Mouse (Mus musculus) CD4-positive, CD25-positive, alpha-beta regulatory T cell (primary cell): ENCODE measurements around the gene Ffar3. TPM values are rescaled to one million over a fixed set of nuclear protein-coding genes. Genes with fewer than 3 reads are reported as not detected.

Source experiments
- polyA plus RNA-seq: library from polyadenylated mRNA; unstranded; fragments of 100-300 nt; shearing (Covaris generic); gene quantifications from one replicate; pipeline ENCODE4 v1.2.1, GENCODE M21; 2017

The Ffar3 gene
- polyA plus RNA-seq = not detected

DNA sequence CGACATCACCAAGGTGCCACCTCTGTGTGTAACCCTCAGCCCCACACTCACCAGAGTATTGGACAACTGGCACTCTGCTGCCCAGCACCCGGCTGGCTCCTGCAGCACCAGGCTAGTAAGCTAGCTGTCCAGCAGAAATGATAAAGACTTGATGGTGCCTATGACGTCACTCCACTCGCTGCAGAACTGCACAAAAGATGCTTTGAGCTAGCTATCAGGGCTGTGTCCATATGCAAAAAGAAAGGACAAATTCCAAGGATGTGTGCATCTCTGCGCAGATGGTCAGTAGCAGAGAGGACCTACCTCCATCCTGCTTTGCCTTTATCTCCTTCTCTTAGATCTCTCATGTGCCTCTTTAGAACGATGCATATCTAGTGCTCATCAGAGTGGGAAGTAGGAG is at the start of gene Ffar3:
Gene Ffar3 (minus strand): TSS at position 101 of the 400 bp plus-strand sequence.

DNA sequence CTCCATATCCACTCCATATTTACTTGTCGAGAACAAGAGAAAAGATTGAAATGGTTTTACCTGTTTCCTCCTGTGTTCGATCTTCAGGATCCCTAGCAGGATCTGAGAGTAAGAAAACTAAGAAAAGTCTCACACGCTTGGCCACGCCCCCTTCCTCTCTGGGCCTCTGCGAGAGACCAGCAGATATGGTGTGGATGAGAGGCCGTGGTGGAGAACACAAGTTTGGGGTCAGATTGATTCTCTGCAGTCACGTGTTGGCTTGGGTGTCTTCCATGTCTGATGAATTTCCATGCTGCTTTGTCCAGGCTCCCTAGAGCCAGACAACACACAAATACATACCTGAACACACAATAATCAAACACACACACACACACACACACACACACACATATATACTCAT is 24.2 kb upstream of the Ffar3 start, which contains the start of gene Cd22:
Gene Cd22 (minus strand): TSS at position 167 of the 400 bp plus-strand sequence.

DNA sequence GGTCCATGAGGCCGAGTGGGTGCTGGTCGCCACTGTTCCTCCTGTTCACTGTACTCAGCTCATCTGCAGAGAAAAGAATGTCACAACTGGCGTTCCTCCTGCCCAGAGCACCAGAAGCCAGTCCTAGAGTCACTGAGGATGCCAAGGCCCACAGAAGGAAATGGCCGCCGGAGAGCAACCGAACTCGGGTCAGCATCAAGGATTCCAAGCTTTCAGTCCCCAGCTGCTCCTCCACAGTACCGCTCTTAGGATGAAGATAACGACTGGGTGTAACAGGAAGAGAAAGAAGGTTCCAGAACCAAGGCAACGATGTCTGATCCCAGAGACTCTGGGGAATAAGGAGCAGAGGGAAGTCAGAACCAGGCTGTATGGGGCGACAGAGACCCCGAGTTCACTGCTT is 5.5 kb upstream of the Ffar3 start, which contains the start of gene Ffar1:
Gene Ffar1 (minus strand): TSS at position 101 of the 400 bp plus-strand sequence.

DNA sequence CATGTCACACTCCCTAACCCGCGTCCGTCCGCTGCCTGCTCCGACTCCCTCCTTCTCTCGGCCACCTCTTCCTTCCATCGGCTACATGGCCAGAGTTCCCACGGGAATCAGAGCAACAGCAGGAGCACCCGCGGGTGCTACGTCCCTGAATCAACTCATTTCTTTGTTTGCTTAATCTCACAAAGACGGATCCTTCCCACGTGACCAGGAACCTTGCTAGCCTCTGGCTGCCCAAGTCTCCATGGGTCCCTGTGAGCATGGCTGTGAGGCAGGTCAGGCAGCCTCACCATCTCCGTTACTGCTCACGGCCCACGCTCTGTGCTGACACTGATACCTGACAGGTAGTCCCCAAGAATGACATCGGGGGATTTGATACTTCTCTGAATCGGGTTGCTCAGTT is 32.3 kb downstream of the Ffar3 start, which contains the start of gene Ffar2:
Gene Ffar2 (minus strand): TSS at position 101 of the 400 bp plus-strand sequence.

Other genes with a start within 250 kb of the Ffar3 start
- 0.83 TPM for gene Upk1a, start 243.3 kb downstream of the Ffar3 start, polyA plus RNA-seq
- 581 TPM for gene Cox6b1, start 230.0 kb downstream of the Ffar3 start, polyA plus RNA-seq
- gene Etv2, start 220.3 kb downstream of the Ffar3 start, polyA plus RNA-seq = not detected
- gene Rbm42, start 205.9 kb downstream of the Ffar3 start, polyA plus RNA-seq = 204 TPM
- gene Haus5, start 191.2 kb downstream of the Ffar3 start, polyA plus RNA-seq = 37.3 TPM
- not detected for gene Pmis2, start 184.6 kb downstream of the Ffar3 start, polyA plus RNA-seq
- not detected for gene 2200002J24Rik, start 157.3 kb downstream of the Ffar3 start, polyA plus RNA-seq
- gene Atp4a, start 144.0 kb downstream of the Ffar3 start, polyA plus RNA-seq = not detected
- gene Tmem147, start 126.6 kb downstream of the Ffar3 start, polyA plus RNA-seq = 116 TPM
- 0.36 TPM for gene Gapdhs, start 112.5 kb downstream of the Ffar3 start, polyA plus RNA-seq
- 1.1 TPM for gene Sbsn, start 104.7 kb downstream of the Ffar3 start, polyA plus RNA-seq
- gene Dmkn, start 92.4 kb downstream of the Ffar3 start, polyA plus RNA-seq = not detected
- gene Krtdap, start 68.3 kb downstream of the Ffar3 start, polyA plus RNA-seq = not detected
- gene Ffar2, start 32.4 kb downstream of the Ffar3 start, polyA plus RNA-seq = 0.26 TPM
- gene Ffar1, start 5.4 kb upstream of the Ffar3 start, polyA plus RNA-seq = 0.07 TPM
- gene Cd22, start 24.2 kb upstream of the Ffar3 start, polyA plus RNA-seq = 4.2 TPM
- 0.12 TPM for gene Mag, start 58.7 kb upstream of the Ffar3 start, polyA plus RNA-seq
- not detected for gene Hamp2, start 68.5 kb upstream of the Ffar3 start, polyA plus RNA-seq
- not detected for gene Hamp, start 87.9 kb upstream of the Ffar3 start, polyA plus RNA-seq
- gene Usf2, start 100.6 kb upstream of the Ffar3 start, polyA plus RNA-seq = 11.1 TPM
- 4.6 TPM for gene Lsr, start 117.3 kb upstream of the Ffar3 start, polyA plus RNA-seq
- gene Fam187b, start 117.6 kb upstream of the Ffar3 start, polyA plus RNA-seq = 0.59 TPM
- gene Fxyd5, start 186.3 kb upstream of the Ffar3 start, polyA plus RNA-seq = 1,672 TPM
- gene Fxyd7, start 195.3 kb upstream of the Ffar3 start, polyA plus RNA-seq = 0.49 TPM
- not detected for gene Fxyd1, start 201.0 kb upstream of the Ffar3 start, polyA plus RNA-seq
- not detected for gene Lgi4, start 203.2 kb upstream of the Ffar3 start, polyA plus RNA-seq
- not detected for gene Fxyd3, start 220.5 kb upstream of the Ffar3 start, polyA plus RNA-seq